Mouse (Mus musculus): ENCODE data around the gene Dusp22. TPM values are rescaled to one million over a fixed set of nuclear protein-coding genes. Genes with fewer than 3 reads are reported as not detected.

Gene Dusp22
- polyA plus RNA-seq, 1 experiment from 2014 or later = 19.5 TPM

GRCm38 (mm10) chr13:30715573-30715972 is 55.8 kb downstream of the Dusp22 start:
- DNase-seq (ENCODE audit: low spot score) (no peak), ATAC-seq (ENCODE audit: insufficient read depth, low FRiP score, low TSS enrichment) (no peak)
- Histone ChIP-seq H3K27ac (ENCODE audit: low read depth, low read length) (no peak overlapping the region), H3K27me3 (ENCODE audit: control insufficient read depth, insufficient read depth, low read length) (no peaks in the 10 kb centered on the region), H3K36me3 (ENCODE audit: control insufficient read depth, insufficient read depth, low read length) (no peaks in the 10 kb centered on the region), H3K4me2 (ENCODE audit: low read depth) (no peak overlapping the region), H3K9me3 (ENCODE audit: control insufficient read depth, low read length) (no peaks in the 10 kb centered on the region), H3K9ac (ENCODE audit: low read length) (no peak overlapping the region), H3K4me1 (ENCODE audit: control insufficient read depth, insufficient read depth, low read length) (no peaks in the 10 kb centered on the region), H3K4me3 (ENCODE audit: low read depth, low read length) (no peak overlapping the region)
- 85% methylated on average over 4 of the region's 4 CpGs for WGBS

GRCm38 (mm10) chr13:30716611-30717010 is 56.8 kb downstream of the Dusp22 start:
- no peaks in the 10 kb centered on the region for H3K27me3 ChIP-seq (ENCODE audit: control insufficient read depth, insufficient read depth, low read length)
- whole genome bisulfite sequencing = 76% methylated on average over 5 of the region's 5 CpGs
- H3K4me1 ChIP-seq (ENCODE audit: control insufficient read depth, insufficient read depth, low read length) = no peaks in the 10 kb centered on the region
- no peak overlapping the region for H3K27ac ChIP-seq (ENCODE audit: low read depth, low read length)
- ATAC-seq (ENCODE audit: insufficient read depth, low FRiP score, low TSS enrichment) (no peak), DNase-seq (ENCODE audit: low spot score) (no peak)
- H3K4me3 ChIP-seq (ENCODE audit: low read depth, low read length) = no peak overlapping the region
- H3K4me2 ChIP-seq (ENCODE audit: low read depth) = no peak overlapping the region
- no peak overlapping the region for H3K9ac ChIP-seq (ENCODE audit: low read length)
- no peaks in the 10 kb centered on the region for H3K9me3 ChIP-seq (ENCODE audit: control insufficient read depth, low read length)
- no peaks in the 10 kb centered on the region for H3K36me3 ChIP-seq (ENCODE audit: control insufficient read depth, insufficient read depth, low read length)

GRCm38 (mm10) chr13:30722601-30723000 is 62.8 kb downstream of the Dusp22 start:
- DNase-seq (ENCODE audit: low spot score) = peak; percentile 44
- Histone ChIP-seq H3K4me3 (ENCODE audit: low read depth, low read length) (no peak overlapping the region), H3K9ac (ENCODE audit: low read length) (no peak overlapping the region), H3K27me3 (ENCODE audit: control insufficient read depth, insufficient read depth, low read length) (no peaks in the 10 kb centered on the region), H3K27ac (ENCODE audit: low read depth, low read length) (no peak overlapping the region), H3K4me2 (ENCODE audit: low read depth) (no peak overlapping the region), H3K9me3 (ENCODE audit: control insufficient read depth, low read length) (no peaks in the 10 kb centered on the region), H3K4me1 (ENCODE audit: control insufficient read depth, insufficient read depth, low read length) (peaks cover 5% of the 10 kb centered on the region; the same call in 1 of the 2 replicates), H3K36me3 (ENCODE audit: control insufficient read depth, insufficient read depth, low read length) (no peaks in the 10 kb centered on the region)
- no peak for ATAC-seq (ENCODE audit: insufficient read depth, low FRiP score, low TSS enrichment)
- 30% methylated on average over 7 of the region's 7 CpGs for WGBS

- H3K9ac ChIP-seq (ENCODE audit: low read length) = no peak overlapping the region
- no peak overlapping the region for H3K4me3 ChIP-seq (ENCODE audit: low read depth, low read length)
- no peaks in the 10 kb centered on the region for H3K36me3 ChIP-seq (ENCODE audit: control insufficient read depth, insufficient read depth, low read length)
- H3K27ac ChIP-seq (ENCODE audit: low read depth, low read length) = no peak overlapping the region
- peaks cover 5% of the 10 kb centered on the region; the same call in 1 of the 2 replicates for H3K4me1 ChIP-seq (ENCODE audit: control insufficient read depth, insufficient read depth, low read length)
- H3K4me2 ChIP-seq (ENCODE audit: low read depth) = no peak overlapping the region
- no peaks in the 10 kb centered on the region for H3K9me3 ChIP-seq (ENCODE audit: control insufficient read depth, low read length)
- no peak for ATAC-seq (ENCODE audit: insufficient read depth, low FRiP score, low TSS enrichment)
- 72% methylated on average over 5 of the region's 5 CpGs for WGBS
- no peaks in the 10 kb centered on the region for H3K27me3 ChIP-seq (ENCODE audit: control insufficient read depth, insufficient read depth, low read length)
- no peak for DNase-seq (ENCODE audit: low spot score)
Measured at GRCm38 (mm10) chr13:30723258-30723657, 63.5 kb downstream of the Dusp22 start.

GRCm38 (mm10) chr13:30723858-30724257 is 64.1 kb downstream of the Dusp22 start:
- Histone ChIP-seq H3K9me3 (ENCODE audit: control insufficient read depth, low read length) (no peaks in the 10 kb centered on the region), H3K36me3 (ENCODE audit: control insufficient read depth, insufficient read depth, low read length) (no peaks in the 10 kb centered on the region), H3K4me3 (ENCODE audit: low read depth, low read length) (no peak overlapping the region), H3K9ac (ENCODE audit: low read length) (no peak overlapping the region), H3K4me2 (ENCODE audit: low read depth) (no peak overlapping the region), H3K4me1 (ENCODE audit: control insufficient read depth, insufficient read depth, low read length) (peaks cover 5% of the 10 kb centered on the region; the same call in 1 of the 2 replicates), H3K27me3 (ENCODE audit: control insufficient read depth, insufficient read depth, low read length) (no peaks in the 10 kb centered on the region), H3K27ac (ENCODE audit: low read depth, low read length) (no peak overlapping the region)
- 70% methylated on average over 8 of the region's 8 CpGs for WGBS
- no peak for DNase-seq (ENCODE audit: low spot score)
- no peak for ATAC-seq (ENCODE audit: insufficient read depth, low FRiP score, low TSS enrichment)

- no peak overlapping the region for H3K4me3 ChIP-seq (ENCODE audit: low read depth, low read length)
- no peak overlapping the region for H3K9ac ChIP-seq (ENCODE audit: low read length)
- H3K4me2 ChIP-seq (ENCODE audit: low read depth) = no peak overlapping the region
- no peaks in the 10 kb centered on the region for H3K9me3 ChIP-seq (ENCODE audit: control insufficient read depth, low read length)
- peaks cover 5% of the 10 kb centered on the region; the same call in 1 of the 2 replicates for H3K4me1 ChIP-seq (ENCODE audit: control insufficient read depth, insufficient read depth, low read length)
- 37% methylated on average over 7 of the region's 7 CpGs for WGBS
- ATAC-seq (ENCODE audit: insufficient read depth, low FRiP score, low TSS enrichment) = no peak
- no peak overlapping the region for H3K27ac ChIP-seq (ENCODE audit: low read depth, low read length)
- no peaks in the 10 kb centered on the region for H3K36me3 ChIP-seq (ENCODE audit: control insufficient read depth, insufficient read depth, low read length)
- no peak for DNase-seq (ENCODE audit: low spot score)
- H3K27me3 ChIP-seq (ENCODE audit: control insufficient read depth, insufficient read depth, low read length) = no peaks in the 10 kb centered on the region
Measured at GRCm38 (mm10) chr13:30724691-30725271, 65.0 kb downstream of the Dusp22 start.

- ATAC-seq (ENCODE audit: insufficient read depth, low FRiP score, low TSS enrichment) = no peak
- Histone ChIP-seq H3K36me3 (ENCODE audit: control insufficient read depth, insufficient read depth, low read length) (no peaks in the 10 kb centered on the region), H3K4me2 (ENCODE audit: low read depth) (no peak overlapping the region), H3K9me3 (ENCODE audit: control insufficient read depth, low read length) (no peaks in the 10 kb centered on the region), H3K9ac (ENCODE audit: low read length) (no peak overlapping the region), H3K27ac (ENCODE audit: low read depth, low read length) (no peak overlapping the region), H3K4me3 (ENCODE audit: low read depth, low read length) (no peak overlapping the region), H3K4me1 (ENCODE audit: control insufficient read depth, insufficient read depth, low read length) (peaks cover 5% of the 10 kb centered on the region; the same call in 1 of the 2 replicates), H3K27me3 (ENCODE audit: control insufficient read depth, insufficient read depth, low read length) (no peaks in the 10 kb centered on the region)
- DNase-seq (ENCODE audit: low spot score) = no peak
- 85% methylated on average over 4 of the region's 4 CpGs for WGBS
Measured at GRCm38 (mm10) chr13:30726879-30727278, 67.1 kb downstream of the Dusp22 start.

- H3K4me3 ChIP-seq (ENCODE audit: low read depth, low read length) = no peak overlapping the region
- DNase-seq (ENCODE audit: low spot score) (no peak), ATAC-seq (ENCODE audit: insufficient read depth, low FRiP score, low TSS enrichment) (no peak)
- H3K9ac ChIP-seq (ENCODE audit: low read length) = no peak overlapping the region
- H3K4me1 ChIP-seq (ENCODE audit: control insufficient read depth, insufficient read depth, low read length) = no peaks in the 10 kb centered on the region
- no peaks in the 10 kb centered on the region for H3K27me3 ChIP-seq (ENCODE audit: control insufficient read depth, insufficient read depth, low read length)
- H3K36me3 ChIP-seq (ENCODE audit: control insufficient read depth, insufficient read depth, low read length) = no peaks in the 10 kb centered on the region
- H3K9me3 ChIP-seq (ENCODE audit: control insufficient read depth, low read length) = no peaks in the 10 kb centered on the region
- H3K27ac ChIP-seq (ENCODE audit: low read depth, low read length) = no peak overlapping the region
- no peak overlapping the region for H3K4me2 ChIP-seq (ENCODE audit: low read depth)
- WGBS = 91% methylated on average over 7 of the region's 7 CpGs
Measured at GRCm38 (mm10) chr13:30728155-30728554, 68.4 kb downstream of the Dusp22 start.

- H3K9me3 ChIP-seq (ENCODE audit: control insufficient read depth, low read length) = no peaks in the 10 kb centered on the region
- H3K27ac ChIP-seq (ENCODE audit: low read depth, low read length) = no peak overlapping the region
- no peaks in the 10 kb centered on the region for H3K27me3 ChIP-seq (ENCODE audit: control insufficient read depth, insufficient read depth, low read length)
- no peaks in the 10 kb centered on the region for H3K36me3 ChIP-seq (ENCODE audit: control insufficient read depth, insufficient read depth, low read length)
- 68% methylated on average over 6 of the region's 6 CpGs for WGBS
- no peak overlapping the region for H3K4me3 ChIP-seq (ENCODE audit: low read depth, low read length)
- no peaks in the 10 kb centered on the region for H3K4me1 ChIP-seq (ENCODE audit: control insufficient read depth, insufficient read depth, low read length)
- ATAC-seq (ENCODE audit: insufficient read depth, low FRiP score, low TSS enrichment) (no peak), DNase-seq (ENCODE audit: low spot score) (no peak)
- H3K9ac ChIP-seq (ENCODE audit: low read length) = no peak overlapping the region
- no peak overlapping the region for H3K4me2 ChIP-seq (ENCODE audit: low read depth)
Measured at GRCm38 (mm10) chr13:30729245-30729644, 69.4 kb downstream of the Dusp22 start.

Measured in neural tube, embryonic 11.5 days (tissue).